Mouse (Mus musculus): ENCODE data around the gene Cggbp1. TPM values are rescaled to one million over a fixed set of nuclear protein-coding genes. Genes with fewer than 3 reads are reported as not detected.

Cggbp1 gene
- polyA plus RNA-seq (2017; shearing (Covaris generic)), result 154 TPM

DNA sequence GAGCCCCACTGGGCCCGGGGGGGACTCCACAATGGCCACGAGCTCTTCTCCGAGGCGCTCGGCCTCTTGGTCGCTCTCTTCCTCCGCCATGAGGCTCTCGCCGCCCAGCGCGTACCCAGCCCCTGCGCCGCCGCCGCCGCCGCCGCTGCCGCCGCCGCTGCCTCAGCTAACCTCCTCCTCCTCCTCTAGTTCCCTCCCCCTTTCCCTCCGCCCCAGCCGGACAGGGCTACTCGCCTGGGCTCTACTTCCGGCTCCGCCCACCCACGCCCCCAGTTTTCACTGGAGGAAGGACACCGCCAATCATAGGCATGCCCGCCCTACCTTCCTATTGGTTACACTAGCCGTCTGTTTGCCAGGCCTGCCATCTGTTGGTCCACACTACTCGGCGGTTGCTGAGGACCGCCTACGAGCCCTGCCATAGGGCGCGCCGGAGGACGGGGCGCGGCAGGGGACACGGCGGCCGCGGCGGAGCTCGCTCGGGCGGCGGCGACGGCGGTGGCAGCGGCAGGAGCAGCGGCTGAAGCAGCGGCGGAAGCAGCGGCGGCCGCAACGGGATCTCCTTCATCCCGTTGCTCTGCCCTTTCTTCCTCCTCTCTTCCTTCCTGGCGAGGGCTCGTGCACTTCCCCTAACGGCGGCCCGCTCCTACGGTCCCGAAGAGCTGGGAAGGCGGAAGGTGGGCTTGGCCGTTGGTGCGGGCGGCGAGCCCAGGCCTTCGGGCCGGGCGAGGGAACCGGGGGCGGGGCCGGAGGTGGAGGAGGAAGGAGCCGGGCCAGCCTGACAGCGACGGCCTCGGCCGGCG lies at the start of gene Cggbp1, which contains the start of gene Zfp654:
Gene Cggbp1, plus strand, starts transcription at position 434 of the 800 bp plus-strand sequence.
Gene Zfp654, minus strand, starts transcription at position 90 of the 800 bp plus-strand sequence.

Other genes starting within 250 kb of the Cggbp1 start
- not detected for gene Csnka2ip, start 249.6 kb upstream of the Cggbp1 start, polyA plus RNA-seq (2017; shearing (Covaris generic))
- 24.5 TPM for gene 4930453N24Rik, start 80.8 kb upstream of the Cggbp1 start, polyA plus RNA-seq (2017; shearing (Covaris generic))
- 32.2 TPM for gene Zfp654, start 344 bp upstream of the Cggbp1 start, polyA plus RNA-seq (2017; shearing (Covaris generic))